Mouse (Mus musculus): ENCODE results near the gene Fchsd2. TPM values are rescaled to one million over a fixed set of nuclear protein-coding genes. Genes with fewer than 3 reads are reported as not detected.
A peak's percentile ranks its signal among the peaks of the same experiment; 100 is the strongest.

The Fchsd2 gene
- polyA plus RNA-seq (2012; ENCODE audit: insufficient read depth, insufficient read length, low replicate concordance, missing spikeins): 68.2 TPM in 1 of 2 replicates, not detected in the other

DNA sequence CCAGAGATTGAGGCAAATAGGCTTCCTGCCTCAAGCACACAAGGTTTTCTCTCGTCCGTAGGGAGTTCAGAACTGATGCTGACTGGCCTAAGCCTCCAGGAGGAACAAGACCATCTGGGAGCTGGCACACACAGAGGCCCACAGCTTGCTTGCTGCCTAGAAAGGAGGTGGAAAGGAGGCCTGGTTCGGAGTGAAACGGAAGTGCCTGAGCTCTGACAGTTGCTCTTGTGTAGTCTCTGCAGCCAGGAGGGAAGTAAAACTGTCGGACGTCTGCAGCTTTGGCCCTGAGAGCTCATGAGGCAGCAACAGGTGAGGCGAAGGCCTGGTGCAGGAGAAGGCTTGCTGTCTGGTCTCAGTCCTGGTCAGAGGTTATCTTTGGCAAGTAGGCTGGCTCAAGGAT lies at the start of gene Fchsd2:
Gene Fchsd2, plus strand, starts transcription at position 246 of the 400 bp plus-strand sequence.
- WGBS: 84% methylated on average over 7 of the region's 7 CpGs
- no peak for TF ChIP-seq CTCF (IDR thresholded peaks at IDR 0.05; ENCODE audit: insufficient read depth, low read depth, low read length)
- TF ChIP-seq POLR2A (IDR thresholded peaks at IDR 0.05; ENCODE audit: insufficient read depth, low read depth, low read length): no peak
- Histone ChIP-seq H3K27ac (ENCODE audit: insufficient read depth, low read depth, low read length) (no peak within 1 kb of the TSS), H3K4me1 (ENCODE audit: control insufficient read depth, insufficient read depth, low read length) (peaks cover 8% of the 10 kb centered on the region; the same call in 1 of the 2 replicates), H3K4me3 (ENCODE audit: insufficient read depth, low read depth, low read length) (no peak within 1 kb of the TSS)

DNA sequence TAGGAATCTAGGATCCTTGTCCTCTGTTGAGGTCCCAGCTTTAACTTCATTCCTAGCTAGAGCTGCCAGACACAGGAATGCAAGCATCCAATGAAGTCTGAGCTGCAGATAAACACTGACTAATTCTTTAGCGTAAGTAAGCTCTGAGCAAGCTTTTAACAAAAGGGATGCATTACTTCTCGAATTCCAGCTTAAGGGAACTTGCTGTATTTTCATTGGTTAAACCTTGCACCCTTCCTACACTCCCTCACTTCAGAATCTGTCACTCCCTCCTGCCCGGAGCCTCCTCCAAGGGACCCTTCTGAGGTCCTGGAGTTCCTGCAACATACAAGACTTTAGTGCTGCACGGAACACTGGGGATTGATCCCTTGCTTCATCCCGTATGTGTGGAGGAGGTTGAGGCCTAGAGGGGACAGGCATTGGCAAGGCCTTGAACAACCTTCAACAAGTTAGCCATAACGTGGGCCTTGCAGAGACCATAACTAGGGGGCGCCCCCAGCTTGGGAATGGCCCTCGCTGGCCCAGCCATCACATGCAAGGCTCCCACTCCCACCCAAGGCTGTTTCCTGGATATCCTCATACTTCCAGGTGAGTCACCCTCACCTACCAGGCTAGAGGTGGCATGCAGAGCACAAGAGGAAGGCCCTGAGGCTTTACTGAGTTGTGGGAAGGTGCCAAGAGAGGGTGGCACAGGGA lies 48.7 kb upstream of the Fchsd2 start:
- TF ChIP-seq CTCF (IDR thresholded peaks at IDR 0.05; ENCODE audit: insufficient read depth, low read depth, low read length): no peak
- TF ChIP-seq POLR2A (IDR thresholded peaks at IDR 0.05; ENCODE audit: insufficient read depth, low read depth, low read length): no peak
- Histone ChIP-seq H3K4me1 (ENCODE audit: control insufficient read depth, insufficient read depth, low read length) (peaks cover 8% of the 10 kb centered on the region; the same call in 1 of the 2 replicates), H3K27ac (ENCODE audit: insufficient read depth, low read depth, low read length) (no peak overlapping the region), H3K4me3 (ENCODE audit: insufficient read depth, low read depth, low read length) (no peak overlapping the region)
- 69% methylated on average over 8 of the region's 8 CpGs for WGBS

DNA sequence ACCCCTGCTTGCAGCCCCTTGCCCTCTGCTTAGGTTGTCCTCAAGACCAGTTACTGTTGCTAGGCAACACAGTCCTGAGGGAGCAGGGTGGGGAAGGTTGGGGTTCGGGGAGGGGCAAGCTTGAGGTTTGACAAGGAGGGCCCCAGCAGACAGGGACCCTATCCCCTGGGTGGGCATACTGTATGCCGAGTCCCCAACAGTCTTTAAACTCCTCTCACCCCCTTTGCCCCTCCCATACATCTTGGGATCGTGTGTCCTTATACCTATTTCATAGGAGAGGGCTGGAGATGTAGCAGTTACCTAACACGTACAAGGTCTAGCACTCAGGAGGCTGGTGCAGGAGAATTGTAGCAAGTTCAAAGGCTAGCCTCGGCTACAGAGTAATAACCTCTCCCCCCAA lies 44.4 kb upstream of the Fchsd2 start:
- Histone ChIP-seq H3K27ac (ENCODE audit: insufficient read depth, low read depth, low read length) (no peak overlapping the region), H3K4me1 (ENCODE audit: control insufficient read depth, insufficient read depth, low read length) (peaks cover 13% of the 10 kb centered on the region; the same call in 1 of the 2 replicates), H3K4me3 (ENCODE audit: insufficient read depth, low read depth, low read length) (no peak overlapping the region)
- TF ChIP-seq CTCF (IDR thresholded peaks at IDR 0.05; ENCODE audit: insufficient read depth, low read depth, low read length) (no peak), POLR2A (IDR thresholded peaks at IDR 0.05; ENCODE audit: insufficient read depth, low read depth, low read length) (no peak)
- WGBS: 90% methylated on average over 5 of the region's 5 CpGs

DNA sequence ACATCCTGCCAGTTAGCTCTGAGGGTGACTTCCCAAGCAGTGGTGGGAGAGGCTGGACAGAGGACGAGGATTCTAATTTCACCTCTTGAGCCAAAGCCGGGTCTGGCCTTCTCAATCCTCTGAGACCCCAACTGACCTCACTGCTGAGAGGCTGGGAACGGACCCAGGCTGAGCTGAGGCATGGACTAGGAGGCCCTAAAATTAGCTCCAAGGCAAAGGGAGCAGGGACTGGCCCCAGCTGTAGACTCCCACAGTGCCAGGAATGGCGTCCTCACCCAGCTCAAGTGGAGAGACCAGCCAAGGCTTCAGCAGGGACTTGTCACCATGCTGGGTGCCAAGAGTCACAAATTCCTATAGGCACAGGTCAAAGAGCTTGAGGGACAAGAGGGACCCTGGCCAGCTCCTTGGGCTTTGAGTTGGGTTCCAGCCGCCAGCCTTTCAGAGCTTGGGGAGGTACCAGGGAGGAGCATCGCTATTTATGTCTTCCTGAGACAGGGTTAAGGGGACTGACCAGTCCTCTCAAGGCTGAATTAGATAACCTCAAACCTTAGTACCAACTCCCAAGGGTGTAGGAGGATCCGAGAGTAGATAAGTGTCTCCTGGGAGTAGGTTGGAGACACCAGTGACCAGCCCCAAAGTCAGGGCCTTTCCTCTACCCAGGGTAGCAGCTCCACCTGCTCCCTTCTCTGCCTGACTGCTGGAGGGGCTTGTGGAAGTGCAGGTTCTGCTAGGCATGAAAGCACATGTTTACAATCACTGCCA lies 43.2 kb upstream of the Fchsd2 start:
- TF ChIP-seq CTCF (IDR thresholded peaks at IDR 0.05; ENCODE audit: insufficient read depth, low read depth, low read length) (no peak), POLR2A (IDR thresholded peaks at IDR 0.05; ENCODE audit: insufficient read depth, low read depth, low read length) (no peak)
- Histone ChIP-seq H3K4me3 (ENCODE audit: insufficient read depth, low read depth, low read length) (no peak overlapping the region), H3K27ac (ENCODE audit: insufficient read depth, low read depth, low read length) (no peak overlapping the region), H3K4me1 (ENCODE audit: control insufficient read depth, insufficient read depth, low read length) (peaks cover 13% of the 10 kb centered on the region; the same call in 1 of the 2 replicates)
- 85% methylated on average over 7 of the region's 7 CpGs for WGBS

DNA sequence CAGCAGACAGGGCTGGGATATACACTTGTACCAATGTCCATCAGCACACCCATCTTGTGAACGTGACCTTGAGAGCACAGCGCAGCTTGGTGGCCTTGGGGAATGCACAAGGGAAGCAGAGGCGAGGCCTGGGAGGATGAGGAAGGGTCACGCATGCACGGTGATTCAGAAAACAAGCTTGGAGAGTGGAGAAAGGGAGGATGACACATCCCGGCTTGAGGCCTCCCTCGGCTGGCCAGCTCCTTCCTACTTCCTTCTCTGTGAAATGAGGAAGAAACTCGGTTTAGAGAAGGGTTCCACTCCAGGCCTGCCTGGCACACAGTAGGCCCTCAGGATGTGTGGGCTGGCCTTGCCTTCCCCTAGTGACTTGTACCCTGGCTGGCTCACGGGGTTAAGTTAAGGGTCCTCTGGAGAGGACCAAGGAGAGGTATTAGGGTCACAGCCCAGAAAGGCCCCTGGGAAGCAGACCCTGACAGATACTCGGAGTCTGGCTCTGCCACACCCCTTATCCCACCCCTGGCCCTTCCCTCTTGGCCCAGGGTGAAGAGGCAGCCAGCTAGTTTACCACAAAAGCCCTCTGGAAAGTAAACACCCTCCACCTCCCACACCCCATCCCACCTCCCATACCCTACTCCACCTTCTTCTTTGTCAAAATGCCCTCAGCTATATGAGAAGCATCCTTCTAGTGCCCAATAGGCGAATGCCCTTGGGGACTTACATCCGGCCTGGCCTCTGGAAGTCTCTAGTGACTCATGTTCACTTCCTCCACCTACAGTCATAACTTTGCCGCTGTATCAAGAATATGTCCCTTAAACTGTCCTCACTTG lies 41.7 kb upstream of the Fchsd2 start:
- H3K4me3 ChIP-seq (ENCODE audit: insufficient read depth, low read depth, low read length): no peak overlapping the region
- H3K4me1 ChIP-seq (ENCODE audit: control insufficient read depth, insufficient read depth, low read length): peaks cover 11% of the 10 kb centered on the region; the same call in 1 of the 2 replicates
- no peak overlapping the region for H3K27ac ChIP-seq (ENCODE audit: insufficient read depth, low read depth, low read length)
- TF ChIP-seq POLR2A (IDR thresholded peaks at IDR 0.05; ENCODE audit: insufficient read depth, low read depth, low read length) (no peak), CTCF (IDR thresholded peaks at IDR 0.05; ENCODE audit: insufficient read depth, low read depth, low read length) (no peak)
- WGBS: 80% methylated on average over 13 of the region's 13 CpGs

DNA sequence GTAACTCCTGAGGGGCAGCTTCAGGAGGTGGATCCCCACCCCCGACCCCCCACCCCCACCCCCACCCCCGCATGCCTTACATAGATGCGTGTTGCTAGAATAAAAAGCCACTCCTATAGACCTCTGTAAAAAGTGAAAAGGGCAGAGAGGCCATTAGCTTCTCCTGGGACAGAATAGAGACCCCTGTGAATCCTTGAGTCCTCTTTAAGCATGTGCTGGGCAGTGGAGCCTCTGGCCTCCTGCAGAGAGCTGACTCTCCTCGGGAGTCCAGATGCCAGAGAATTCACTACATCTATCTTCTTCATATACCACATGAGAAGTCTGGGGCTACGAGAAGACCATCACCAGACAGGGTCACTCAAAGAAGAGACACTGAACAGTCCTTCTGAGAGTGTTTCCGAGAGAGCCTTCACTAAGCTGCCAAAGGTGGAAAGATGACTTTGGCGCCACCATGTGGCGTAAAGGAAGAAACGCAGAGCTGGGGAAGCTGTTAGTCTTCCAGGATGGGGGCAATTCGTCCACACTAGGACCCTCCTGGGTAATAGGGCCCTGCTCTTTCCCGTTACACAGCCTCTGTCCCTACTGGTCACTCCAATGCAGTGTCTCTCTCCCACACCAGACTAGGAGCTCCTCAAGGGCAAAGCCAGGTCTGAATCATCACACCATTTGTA lies 41.0 kb upstream of the Fchsd2 start:
- 16% methylated on average over 11 of the region's 11 CpGs for WGBS
- no peak for TF ChIP-seq POLR2A (IDR thresholded peaks at IDR 0.05; ENCODE audit: insufficient read depth, low read depth, low read length)
- TF ChIP-seq CTCF (IDR thresholded peaks at IDR 0.05; ENCODE audit: insufficient read depth, low read depth, low read length): peak; percentile 83
- Histone ChIP-seq H3K27ac (ENCODE audit: insufficient read depth, low read depth, low read length) (no peak overlapping the region), H3K4me1 (ENCODE audit: control insufficient read depth, insufficient read depth, low read length) (peaks cover 11% of the 10 kb centered on the region; the same call in 1 of the 2 replicates), H3K4me3 (ENCODE audit: insufficient read depth, low read depth, low read length) (no peak overlapping the region)

DNA sequence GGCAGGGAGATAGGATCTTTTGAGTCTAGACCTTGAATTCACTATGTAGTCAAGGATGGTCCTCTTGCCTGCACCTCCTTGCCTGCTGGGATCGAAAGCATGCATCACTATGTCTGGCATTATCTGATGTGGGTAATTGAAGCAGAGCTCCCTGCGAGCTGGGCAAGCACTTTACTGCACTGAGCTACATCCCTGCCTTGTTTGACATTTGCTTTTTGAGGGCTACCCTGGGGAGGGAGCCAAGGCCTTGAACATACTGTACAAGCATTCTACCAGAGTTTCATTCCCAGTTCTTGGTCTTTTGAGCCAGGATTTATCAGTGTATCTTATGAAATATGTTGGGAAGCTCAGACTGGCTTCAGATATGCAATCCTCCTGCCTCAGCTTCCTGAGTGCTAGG lies 39.5 kb upstream of the Fchsd2 start:
- Histone ChIP-seq H3K4me1 (ENCODE audit: control insufficient read depth, insufficient read depth, low read length) (peaks cover 6% of the 10 kb centered on the region; the same call in 1 of the 2 replicates), H3K4me3 (ENCODE audit: insufficient read depth, low read depth, low read length) (no peak overlapping the region), H3K27ac (ENCODE audit: insufficient read depth, low read depth, low read length) (no peak overlapping the region)
- 58% methylated on average over 2 of the region's 2 CpGs for WGBS
- TF ChIP-seq POLR2A (IDR thresholded peaks at IDR 0.05; ENCODE audit: insufficient read depth, low read depth, low read length) (no peak), CTCF (IDR thresholded peaks at IDR 0.05; ENCODE audit: insufficient read depth, low read depth, low read length) (no peak)

DNA sequence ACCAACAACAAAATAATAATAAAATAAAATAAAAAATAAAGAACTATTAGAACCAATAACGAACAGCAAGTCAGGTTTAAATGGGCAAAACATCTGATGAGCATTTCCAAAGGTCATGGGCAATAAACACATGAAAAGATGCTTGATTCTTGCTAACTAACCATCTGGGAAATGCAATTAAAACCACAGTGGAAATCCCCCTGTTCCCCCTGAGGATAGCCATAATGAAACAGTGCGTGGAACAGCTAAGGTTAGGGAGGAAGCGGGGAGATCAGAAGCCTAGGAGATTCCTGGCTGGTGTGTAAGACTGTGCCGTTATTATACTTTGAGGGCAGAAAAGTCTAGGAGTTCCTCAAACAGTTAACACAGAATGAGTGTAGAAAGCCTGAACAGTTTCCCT lies 35.4 kb upstream of the Fchsd2 start:
- TF ChIP-seq POLR2A (IDR thresholded peaks at IDR 0.05; ENCODE audit: insufficient read depth, low read depth, low read length): no peak
- H3K4me1 ChIP-seq (ENCODE audit: control insufficient read depth, insufficient read depth, low read length): peaks cover 6% of the 10 kb centered on the region
- no peak overlapping the region for H3K4me3 ChIP-seq (ENCODE audit: insufficient read depth, low read depth, low read length)
- H3K27ac ChIP-seq (ENCODE audit: insufficient read depth, low read depth, low read length): no peak overlapping the region
- WGBS: 74% methylated on average over 4 of the region's 4 CpGs
